Mouse (Mus musculus) yolk sac, embryonic 10.5 days (tissue): ENCODE results near the gene Col5a1.
A peak's percentile ranks its signal among the peaks of the same experiment; 100 is the strongest.

Experiments used
- DNase-seq: peaks from one replicate; pipeline ENCODE4 v3.0.0-alpha.2; 2017; ENCODE audit warnings: low spot score

The Col5a1 gene

DNA sequence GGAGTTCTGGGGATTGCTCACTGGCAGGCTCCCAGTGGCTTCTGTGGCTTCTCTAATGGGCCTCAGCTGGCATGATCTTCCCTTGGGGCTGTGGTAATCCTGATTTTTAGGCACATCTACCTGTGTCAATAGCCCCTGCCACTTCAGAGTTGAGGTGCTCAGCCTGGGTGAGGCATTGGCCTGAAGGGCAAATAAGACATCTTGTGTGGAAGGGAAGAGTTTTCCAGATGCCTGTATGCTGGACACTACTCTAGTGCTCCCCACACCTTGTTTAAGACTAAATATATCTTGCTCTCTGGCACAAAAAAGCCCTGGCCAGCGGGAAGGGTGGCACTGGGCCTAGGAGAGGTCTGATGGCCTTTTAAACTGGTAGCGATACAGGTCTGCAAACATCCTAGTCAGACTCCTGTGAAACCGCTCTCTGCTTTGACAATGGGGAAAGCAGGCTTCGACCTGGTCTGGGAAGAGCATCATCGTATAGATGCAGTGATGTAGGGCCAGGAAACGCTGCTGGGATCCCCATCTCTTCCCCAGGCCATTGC lies 33.2 kb downstream of the Col5a1 start:
- no peak for DNase-seq

DNA sequence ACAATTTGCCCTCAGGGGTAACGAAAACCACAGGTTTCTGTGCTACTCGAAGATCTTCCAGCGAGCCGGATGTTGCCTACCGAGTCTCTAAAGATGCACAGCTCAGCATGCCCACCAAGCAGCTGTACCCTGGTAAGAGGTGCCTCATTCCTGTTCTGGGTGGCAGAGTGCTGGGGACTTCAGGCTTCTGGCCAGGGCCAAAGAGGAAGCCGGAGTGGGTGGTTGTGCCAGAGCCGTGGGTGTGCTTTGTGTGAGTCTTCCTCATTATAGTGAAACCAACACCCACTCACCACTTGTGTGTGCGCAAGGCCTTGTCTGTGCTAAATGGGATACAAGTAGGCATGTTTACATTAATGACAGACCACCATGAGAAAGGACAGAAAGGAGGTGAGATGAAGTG lies 35.8 kb downstream of the Col5a1 start:
- DNase-seq = no peak

DNA sequence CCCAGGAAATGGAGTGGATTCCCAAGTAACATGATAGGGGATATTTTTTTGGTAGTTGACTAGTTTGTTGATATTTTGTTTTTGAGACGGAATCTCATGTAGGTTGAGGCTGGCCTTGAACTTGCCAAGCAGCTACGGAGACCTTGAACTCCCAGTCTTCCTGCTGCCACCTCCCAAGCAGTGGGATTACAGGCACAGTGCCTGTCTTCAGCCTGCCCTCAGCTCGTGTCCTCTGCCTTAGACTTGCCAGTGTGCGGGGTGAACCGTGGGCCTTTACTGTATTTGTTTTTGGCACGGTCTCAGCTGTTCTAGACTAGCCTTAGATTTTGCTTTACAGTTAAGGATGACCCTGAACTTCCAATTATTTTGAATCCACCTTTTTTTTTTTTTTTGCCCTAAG lies 37.5 kb downstream of the Col5a1 start:
- DNase-seq = no peak

DNA sequence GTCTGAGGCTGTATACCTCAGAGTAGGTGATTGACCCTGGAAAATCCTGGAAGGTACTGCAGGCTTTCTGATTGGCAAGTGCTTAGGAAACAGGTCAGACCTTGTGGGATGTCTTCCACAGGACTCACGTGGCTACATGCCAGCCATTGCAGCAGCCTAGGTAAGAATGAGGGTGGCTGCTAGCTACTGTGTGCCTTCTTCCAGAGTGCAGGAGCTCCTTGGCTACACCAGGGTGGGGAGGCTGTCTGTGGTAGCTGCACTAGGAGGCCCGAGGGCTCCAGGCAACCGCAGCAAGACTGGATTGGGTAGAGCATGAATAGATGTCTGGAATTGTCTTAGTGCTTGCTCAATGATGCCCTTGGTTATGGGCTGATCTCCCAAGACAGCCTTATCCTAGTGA lies 38.2 kb downstream of the Col5a1 start:
- no peak for DNase-seq

DNA sequence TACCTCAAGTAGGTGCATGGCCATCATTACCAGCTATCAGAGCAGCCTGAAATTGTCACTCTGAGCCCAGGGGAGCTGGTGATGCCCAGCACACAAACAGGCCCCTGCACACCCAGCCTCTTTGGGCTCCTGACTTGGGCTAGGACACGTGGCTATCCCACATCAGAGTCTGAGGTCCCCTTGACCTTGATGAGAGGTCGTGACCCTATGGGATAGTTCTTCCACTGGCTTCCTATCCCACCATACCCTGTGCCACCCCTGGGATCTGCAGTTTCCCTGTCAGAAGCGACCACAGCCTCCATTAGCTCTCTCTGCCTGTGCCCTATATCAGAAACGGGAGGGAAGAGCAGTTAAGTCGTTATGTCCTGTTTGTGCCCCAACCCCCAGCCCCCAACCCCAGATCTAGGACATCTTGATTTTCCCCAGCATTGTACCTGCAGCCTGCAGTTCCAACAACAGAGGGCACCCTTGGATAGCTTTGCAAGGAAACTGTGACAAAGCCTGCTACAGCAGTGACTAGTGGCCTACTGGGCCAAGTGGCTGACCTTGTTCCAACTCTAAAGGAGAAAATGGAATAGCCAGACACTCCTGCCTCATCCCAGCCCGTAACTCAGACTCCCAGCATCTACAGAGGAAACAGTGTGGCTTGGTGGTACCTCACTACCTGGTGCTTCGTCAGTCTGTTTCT lies 40.4 kb downstream of the Col5a1 start:
- no peak for DNase-seq

DNA sequence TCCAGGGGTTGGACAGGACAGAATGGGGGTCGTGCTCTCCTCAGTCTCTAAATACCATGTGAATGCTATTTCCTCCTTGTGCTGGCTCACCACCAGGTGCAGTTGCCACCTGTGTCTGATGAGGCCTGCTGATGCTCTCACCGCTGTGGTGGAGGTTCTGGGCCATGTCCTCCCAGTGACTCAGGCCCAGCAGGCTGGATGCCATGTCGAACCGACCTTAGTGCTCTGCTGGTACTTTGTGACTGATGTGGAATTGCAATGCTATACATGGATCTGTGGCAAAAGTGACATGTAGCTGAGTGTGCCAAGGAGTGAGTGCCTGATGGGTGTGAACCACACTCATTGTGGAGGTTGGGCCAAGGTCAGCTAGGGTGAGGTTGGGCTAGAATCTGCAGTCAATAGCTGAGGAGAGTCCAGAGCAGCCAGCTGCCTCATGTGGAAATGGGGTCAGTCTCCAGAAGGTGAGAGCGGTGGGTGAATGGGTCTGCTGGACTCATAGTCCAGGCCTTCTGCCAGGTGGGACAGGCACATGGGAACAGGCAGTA lies 44.3 kb downstream of the Col5a1 start:
- DNase-seq = no peak

DNA sequence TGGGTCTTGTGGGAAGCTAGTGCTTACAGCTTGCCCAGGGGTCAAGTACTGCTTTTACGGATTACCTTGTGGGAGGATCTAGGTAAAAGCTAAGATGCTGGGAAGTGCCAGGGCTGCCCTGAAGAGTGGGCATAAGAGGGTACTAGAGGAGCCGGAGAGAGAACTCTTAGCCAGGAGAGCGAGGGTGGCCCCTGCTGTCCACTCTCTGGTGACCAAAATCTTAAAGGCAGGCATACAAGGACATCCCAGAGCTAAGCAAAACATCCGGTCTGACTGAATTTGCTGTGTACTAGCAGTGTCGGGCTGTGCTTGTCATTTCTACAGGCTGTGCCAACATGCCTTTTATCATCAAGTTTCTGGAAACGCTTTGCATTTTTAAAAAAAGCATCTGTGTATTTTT lies 44.9 kb downstream of the Col5a1 start:
- no peak for DNase-seq

DNA sequence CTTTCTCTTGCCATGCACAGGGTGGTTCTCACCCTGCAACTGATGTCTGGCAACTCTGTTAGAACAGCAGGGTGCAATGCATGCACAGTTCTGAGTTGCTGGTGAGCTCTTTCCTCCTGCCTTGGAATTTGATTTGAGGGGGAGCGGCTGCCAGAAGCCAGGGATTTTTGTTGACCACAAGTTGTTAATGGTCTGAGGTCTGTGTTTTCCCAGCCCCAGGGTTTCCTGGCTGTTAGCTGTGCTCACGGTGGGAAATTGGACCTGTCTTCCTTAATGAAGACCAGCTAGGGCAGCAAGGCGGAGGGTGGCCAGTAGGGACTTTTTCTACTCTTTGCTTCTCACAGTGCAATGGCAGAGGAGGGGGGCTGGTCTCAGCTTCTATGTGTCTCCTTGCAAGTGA lies 45.7 kb downstream of the Col5a1 start:
- peak; percentile 45 for DNase-seq

DNA sequence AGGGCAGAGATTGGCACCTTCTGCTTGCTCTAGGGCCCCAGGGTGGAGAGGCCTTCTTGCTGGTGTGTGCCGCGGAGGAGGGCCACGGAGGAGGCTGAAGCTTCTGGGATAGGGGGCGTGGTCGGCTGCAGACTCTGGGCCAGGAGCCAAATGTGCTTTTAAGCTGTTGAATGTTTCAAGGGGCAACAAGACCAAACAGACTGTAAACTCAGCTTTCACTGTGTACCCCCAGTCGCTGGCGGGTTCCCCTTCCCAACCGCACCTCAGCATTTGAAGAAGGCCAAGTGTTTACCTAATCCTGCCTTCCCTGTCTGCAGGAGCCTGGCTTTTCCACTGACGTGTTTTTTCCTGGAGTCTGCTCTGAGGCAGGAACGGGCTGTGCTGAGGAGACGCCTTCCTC lies 48.0 kb downstream of the Col5a1 start:
- peak; percentile 58 for DNase-seq

DNA sequence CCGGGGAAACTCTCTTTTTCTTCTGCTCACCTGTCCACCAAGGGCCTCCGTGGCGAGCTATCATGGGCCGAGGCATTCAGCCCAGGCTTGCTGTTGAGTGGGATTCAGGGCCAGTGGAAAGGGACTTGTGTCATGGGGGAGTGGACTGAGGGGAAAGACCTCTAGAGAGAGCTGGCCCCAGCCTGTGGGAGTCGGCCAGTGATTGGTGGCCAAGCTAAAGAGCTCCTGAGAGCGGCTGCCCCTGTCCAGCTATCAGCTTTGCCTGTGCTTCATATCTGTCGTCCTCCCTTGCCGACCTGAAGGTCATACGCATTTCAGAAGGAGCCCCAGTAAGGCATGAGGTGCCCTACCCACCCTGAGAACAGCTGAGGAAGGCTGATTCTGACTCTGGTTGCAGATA lies 48.6 kb downstream of the Col5a1 start:
- DNase-seq = no peak

DNA sequence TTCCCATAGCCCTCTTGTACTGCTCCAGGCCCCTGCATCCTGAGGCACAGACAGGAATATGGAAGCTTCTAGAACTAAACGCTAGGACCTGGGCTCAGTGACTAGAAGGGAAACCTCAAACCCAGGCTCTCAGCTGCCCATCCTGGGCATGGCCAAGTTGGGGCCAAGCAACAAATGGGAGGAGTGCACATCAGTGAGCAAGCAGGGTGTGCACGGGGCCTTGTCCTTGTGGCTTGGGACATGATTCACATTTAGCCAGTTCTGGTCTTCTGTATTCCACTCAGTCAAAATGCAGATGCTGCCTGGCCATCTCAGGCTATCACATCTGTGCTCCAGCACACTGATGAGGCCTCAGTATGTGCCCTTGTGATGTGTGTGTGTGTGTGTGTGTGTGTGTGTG lies 49.2 kb downstream of the Col5a1 start:
- DNase-seq = no peak

DNA sequence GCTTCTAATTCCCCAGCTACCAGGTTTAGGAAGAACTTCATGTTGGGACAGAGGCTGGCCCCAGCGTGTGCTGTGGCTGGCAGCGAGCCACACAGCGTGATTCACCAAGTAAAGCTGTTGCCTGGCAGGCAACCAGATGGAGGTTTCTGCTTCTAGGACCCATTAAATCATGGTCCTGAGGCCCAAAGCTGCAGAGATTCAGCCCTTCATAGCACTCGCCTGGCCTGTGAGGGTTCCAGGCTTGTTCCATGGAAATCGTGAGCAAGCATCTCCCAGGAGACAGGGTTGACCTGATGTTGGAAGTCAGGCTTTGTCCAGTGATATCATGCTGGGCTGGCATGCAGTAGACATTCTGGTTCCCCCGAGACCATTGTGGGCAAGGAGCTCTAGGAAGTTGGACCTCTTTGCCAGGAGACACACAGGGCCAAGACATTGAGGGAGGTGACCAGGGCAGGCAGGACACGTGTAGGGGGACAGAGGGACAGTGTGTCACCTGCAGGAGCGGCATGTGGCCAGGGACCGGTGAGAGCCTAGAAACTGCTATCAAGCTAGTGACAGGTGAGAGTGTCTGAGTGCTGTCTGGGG lies 50.5 kb downstream of the Col5a1 start:
- DNase-seq = no peak

DNA sequence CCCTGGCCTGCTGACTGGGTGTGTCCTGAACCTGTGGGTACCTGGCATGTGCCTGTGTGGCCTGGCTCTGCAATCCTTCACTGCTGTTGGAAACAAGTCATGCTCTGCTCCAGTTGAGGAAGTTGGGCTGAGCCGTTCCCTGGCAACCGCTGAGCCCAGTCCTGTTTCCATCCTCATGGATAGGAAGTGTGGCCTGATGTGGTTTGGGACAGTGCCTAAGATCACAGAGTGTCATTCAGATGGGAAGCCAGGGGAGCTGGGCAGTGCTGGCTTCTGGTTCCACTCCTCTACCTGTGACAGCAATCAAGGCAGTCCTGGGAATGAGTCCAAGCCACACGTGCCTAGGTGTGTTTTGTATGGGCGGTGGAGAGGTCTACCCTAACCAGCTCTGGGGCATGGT lies 53.2 kb downstream of the Col5a1 start:
- DNase-seq = no peak

DNA sequence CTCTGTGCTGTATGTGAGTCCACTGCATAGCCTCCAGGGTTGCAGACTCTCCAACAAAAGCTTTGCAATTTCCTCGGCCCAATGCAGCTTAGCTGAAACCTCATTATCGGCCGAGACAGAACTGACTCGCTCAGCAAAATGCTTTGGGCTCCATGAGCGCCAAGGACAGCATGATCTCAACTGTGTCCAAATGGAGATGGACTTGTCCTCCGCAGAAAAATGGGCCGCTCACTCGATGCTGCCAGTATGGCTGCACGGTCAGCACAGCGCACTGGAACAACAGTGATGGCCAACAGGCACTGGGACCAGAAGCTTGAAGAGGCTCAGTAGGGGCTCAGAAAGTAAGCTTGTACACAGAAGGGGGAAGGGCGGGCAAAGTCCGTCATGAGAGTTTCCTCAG lies 53.9 kb downstream of the Col5a1 start:
- DNase-seq = no peak

DNA sequence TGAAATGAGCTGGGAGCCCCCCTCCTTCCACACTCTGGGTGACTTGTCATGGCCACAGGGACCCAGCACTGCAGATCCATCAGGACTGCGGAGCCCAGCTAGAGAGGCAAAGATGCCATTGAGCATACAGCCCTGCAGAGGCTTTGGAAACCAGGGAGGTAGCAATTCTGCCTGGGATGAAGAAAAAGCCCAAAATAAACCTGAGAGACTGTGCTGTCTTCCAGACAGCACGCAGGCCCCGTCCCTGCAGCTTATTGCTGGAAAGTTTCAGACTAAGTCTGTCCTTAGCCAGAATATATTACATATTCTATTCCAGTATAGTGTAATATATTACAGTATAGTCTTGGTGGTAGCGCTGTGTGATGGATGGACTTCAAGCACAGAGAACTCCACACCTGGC lies 61.0 kb downstream of the Col5a1 start:
- DNase-seq = no peak

DNA sequence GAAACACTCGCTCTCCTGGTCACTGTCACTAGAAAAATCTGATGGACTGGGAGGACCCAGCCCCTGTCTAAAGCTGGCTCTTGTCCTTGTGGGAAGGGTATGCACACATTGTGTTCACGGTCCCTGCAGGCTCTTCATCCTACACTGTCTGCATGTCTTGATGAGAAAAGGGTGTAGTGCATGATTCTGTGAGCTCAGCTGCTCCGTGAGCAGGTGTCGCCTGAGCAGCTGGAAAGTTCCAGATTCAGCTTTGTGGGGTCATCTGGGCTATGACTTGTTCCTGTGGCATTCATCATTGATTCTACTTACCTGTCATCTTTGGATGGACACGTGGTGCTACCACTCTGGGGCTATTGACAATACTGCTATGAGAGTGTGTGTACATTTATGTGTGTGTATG lies 61.7 kb downstream of the Col5a1 start:
- DNase-seq = no peak

DNA sequence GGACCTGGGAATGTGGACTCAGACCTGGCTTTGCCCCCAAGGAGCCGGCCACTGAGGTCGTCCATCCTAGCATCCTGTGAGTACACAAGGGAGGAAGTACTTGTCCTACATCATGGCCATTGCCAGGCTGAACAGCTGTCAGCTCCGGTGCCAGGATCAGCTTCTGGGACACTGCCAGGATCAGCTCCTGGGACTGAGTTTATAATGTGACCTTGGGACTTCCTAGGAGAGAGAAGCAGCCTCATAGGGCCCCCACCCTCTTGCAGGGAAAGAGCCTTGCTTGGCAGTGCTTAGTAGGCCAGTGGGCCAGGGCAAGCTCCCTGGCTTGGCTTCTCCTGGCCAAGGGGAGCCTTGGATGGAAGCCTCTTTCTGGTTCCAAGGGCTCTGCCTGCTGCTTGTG lies 67.6 kb downstream of the Col5a1 start:
- DNase-seq = no peak

DNA sequence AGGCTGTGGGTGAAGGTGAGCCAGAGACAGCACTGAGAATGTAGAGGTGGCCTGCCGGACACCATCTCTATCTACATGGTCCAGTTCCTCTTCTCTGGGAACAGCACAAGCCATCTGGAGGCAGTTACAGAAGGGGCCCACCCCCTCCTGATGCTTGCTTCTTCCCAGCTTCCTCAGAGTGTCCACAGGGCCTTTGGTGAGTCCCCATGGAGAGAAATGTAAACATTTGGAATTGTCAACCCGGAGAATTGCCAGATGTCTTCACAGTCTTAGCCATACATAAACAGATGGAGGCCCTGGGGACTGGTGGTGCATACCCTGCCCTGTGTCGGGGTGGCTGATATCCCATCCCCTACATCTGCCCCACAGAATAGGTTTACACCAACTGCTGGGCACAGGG lies 68.7 kb downstream of the Col5a1 start:
- peak; percentile 55 for DNase-seq

DNA sequence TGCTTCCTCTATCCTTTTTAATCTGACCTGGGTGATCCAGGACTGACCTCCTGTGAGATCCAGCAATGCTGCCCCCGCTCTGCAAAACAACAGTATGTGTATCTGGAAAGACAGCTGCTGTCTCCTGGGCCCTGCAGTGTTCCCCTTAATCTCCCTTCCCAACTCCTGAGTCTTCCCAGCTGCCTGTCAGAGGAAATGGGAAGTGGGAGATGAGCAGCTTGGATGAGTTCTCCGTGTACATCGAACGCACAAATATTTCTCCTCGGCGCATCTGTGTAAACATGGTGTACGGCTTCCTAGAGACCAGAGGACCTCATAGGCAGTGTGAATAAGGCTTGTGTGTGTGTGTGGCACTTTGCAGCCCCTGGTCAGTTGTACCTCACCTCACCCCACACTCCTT lies 70.5 kb downstream of the Col5a1 start:
- DNase-seq = peak; percentile 35

DNA sequence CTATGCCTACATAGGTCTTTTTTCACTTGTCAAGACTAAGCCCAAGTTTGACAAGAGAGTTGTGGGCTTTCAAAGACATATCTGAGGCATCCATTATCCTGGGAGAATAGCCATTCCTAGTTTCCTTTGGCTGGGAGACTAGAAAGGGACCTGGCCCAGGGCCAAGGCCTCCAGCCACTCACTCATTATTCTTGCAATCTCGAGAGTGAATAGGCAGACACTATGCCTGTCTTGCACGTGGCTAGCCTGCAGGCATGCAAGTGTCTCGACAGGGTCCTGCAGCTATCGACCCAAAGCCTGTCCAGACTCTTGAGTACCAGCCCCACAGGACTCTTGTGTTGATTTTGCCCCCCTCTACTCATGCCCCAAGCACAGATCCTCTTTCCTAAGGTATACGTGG lies 71.0 kb downstream of the Col5a1 start:
- no peak for DNase-seq

DNA sequence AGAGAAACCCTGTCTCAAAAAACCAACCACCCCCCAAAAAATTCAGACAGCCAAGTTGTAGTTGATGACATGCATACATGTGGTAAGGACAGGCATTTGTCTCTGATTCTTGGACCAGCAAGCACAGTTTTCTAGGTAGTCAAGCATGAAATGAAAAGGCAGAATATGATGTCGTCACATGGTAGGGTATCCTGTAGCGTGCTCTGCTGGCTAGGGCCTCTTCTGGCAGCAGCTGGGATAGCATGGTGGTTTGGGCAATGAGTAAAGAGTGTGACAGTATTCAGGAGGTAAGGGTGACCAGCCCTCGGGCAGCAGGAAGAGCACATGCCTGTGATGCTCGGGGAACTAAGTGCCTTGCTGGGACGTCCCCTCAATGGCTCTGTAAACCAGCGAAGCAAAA lies 73.0 kb downstream of the Col5a1 start:
- no peak for DNase-seq

DNA sequence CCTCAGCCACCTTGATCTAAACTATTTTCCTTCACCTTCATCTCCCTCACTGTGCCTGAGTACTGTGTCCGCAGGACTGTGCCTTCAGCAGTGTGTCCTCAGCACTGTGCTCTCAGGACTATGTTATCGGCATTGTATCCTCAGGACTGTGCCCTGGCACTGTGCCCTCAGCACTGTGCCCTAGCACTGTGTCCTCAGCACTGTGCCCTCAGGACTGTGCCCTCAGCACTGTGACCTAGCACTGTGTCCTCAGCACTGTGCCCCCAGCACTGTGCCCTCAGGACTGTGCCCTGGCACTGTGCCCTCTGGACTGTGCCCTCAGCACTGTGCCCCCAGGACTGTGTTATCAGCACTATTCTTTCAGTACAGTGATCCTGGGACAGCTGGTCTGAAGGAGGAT lies 75.0 kb downstream of the Col5a1 start:
- DNase-seq = no peak

DNA sequence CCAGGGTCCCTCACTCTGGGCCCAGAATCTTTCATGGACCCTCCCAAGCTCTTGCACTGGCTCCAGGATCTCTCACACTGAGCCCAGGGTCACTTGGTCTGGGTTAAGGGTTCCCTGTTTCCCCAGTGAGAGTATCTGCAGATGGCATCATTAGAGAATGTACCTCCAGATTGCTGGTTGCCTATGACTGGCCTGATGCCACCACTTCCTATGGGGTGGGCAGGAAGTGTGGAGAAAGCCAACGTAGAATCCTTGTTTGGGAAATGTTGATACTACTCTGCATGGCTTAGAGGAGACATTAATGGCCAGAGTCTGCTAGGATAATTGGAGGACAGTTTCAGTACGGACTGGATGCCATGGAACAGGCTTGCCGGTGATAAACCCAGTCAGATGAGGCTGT lies 76.2 kb downstream of the Col5a1 start:
- DNase-seq = no peak

DNA sequence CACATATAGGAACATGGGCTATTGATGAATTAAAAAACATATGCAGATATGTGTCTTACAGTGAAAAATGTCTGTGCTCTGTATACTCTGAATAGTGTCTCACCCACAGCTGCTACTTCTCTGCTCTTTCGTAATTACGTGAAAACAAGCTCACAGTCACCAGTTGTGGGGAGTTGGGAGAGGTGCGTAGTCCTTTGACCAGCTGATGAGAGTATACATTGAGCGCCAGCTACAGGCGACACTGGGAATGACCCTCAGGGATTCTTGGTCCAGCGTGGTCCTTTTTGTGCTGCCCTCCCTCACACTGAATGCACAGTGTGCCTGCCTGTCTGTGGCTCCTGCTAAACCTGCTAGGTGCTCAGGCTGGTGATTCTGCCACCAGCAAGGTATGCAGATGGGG lies 82.9 kb downstream of the Col5a1 start:
- DNase-seq = no peak
